Mouse (Mus musculus) heart, postnatal 14 days (tissue): ENCODE measurements around the gene Zfp114. TPM values are rescaled to one million over a fixed set of nuclear protein-coding genes. Genes with fewer than 3 reads are reported as not detected.

Experiments
- total RNA-seq, 2 experiments: library from RNA; stranded (reverse); gene quantifications; 2 replicates each; pipeline ENCODE4 v1.2.3; 2021

Gene Zfp114
- total RNA-seq, 2 experiments from 2014 or later = 0.12 to 0.15 TPM

Other genes starting within 250 kb of the Zfp114 start
- not detected for gene Vmn1r179, start 248.1 kb upstream of the Zfp114 start, total RNA-seq
- not detected for gene Vmn1r180, start 224.4 kb upstream of the Zfp114 start, total RNA-seq
- gene Vmn1r181, start 200.4 kb upstream of the Zfp114 start, total RNA-seq = not detected
- gene V1rd19, start 173.4 kb upstream of the Zfp114 start, total RNA-seq = not detected
- not detected for gene Vmn1r183, start 121.8 kb upstream of the Zfp114 start, total RNA-seq
- gene Zfp180, start 93.1 kb upstream of the Zfp114 start, total RNA-seq = 10 to 100 TPM; 10.4 to 11.0 TPM
- gene Zfp112, start 62.7 kb upstream of the Zfp114 start, total RNA-seq = 1 to 10 TPM; 3.1 to 5.1 TPM
- 1 to 10 TPM; 6.7 to 6.8 TPM for gene Zfp235, start 40.9 kb upstream of the Zfp114 start, total RNA-seq
- 1 to 10 TPM; 4.0 to 5.0 TPM for gene Zfp111, start 36.4 kb downstream of the Zfp114 start, total RNA-seq
- 1 to 10 TPM; 1.9 to 2.1 TPM for gene Zfp109, start 62.5 kb downstream of the Zfp114 start, total RNA-seq
- 1 to 10 TPM; 1.8 to 1.9 TPM for gene Zfp108, start 79.7 kb downstream of the Zfp114 start, total RNA-seq
- 1 to 10 TPM; 3.1 to 4.9 TPM for gene Zfp93, start 95.4 kb downstream of the Zfp114 start, total RNA-seq
- 1 to 10 TPM; 3.3 to 4.0 TPM for gene Zfp61, start 126.2 kb downstream of the Zfp114 start, total RNA-seq
- 1 to 10 TPM; 1.7 to 2.1 TPM for gene Zfp94, start 141.6 kb downstream of the Zfp114 start, total RNA-seq
- gene Tescl, start 158.9 kb downstream of the Zfp114 start, total RNA-seq = not detected
- gene Lypd5, start 174.1 kb downstream of the Zfp114 start, total RNA-seq = not detected
- 1 to 10 TPM; 1.0 to 3.3 TPM for gene Kcnn4, start 195.2 kb downstream of the Zfp114 start, total RNA-seq
- gene Smg9, start 224.6 kb downstream of the Zfp114 start, total RNA-seq = 10 to 100 TPM in 1 of 2 experiments, 1 to 10 TPM in 1; 9.4 to 10.2 TPM